Mouse (Mus musculus): ENCODE measurements around the gene Csnk1g2.

GRCm38 (mm10) chr10:80608435-80608834, 14.2 kb upstream of the Csnk1g2 start:
- TF ChIP-seq CTCF (IDR thresholded peaks at IDR 0.05; ENCODE audit: control insufficient read depth, insufficient read depth, low read length) (no peak), POLR2A (IDR thresholded peaks at IDR 0.05; ENCODE audit: borderline replicate concordance, control insufficient read depth, low read depth, low read length) (no peak)

Measured in bone marrow, adult 2 months (tissue).